Mouse (Mus musculus) small intestine, adult 2 months (tissue): ENCODE data around the gene Ppp1r10.

Experiments
- CTCF ChIP-seq: fragments of 200-500 bp; IDR thresholded peaks from 2 replicates; pipeline ENCODE4 v1.5.1; 2012; ENCODE audit warnings: low read depth, mild to moderate bottlenecking, control low read depth, inconsistent platforms, low read length, moderate library complexity, mixed read lengths; ENCODE audit not compliant: insufficient replicate concordance, insufficient read length; ENCODE audit errors: extremely low read depth
- POLR2A ChIP-seq: fragments of 200-500 bp; IDR thresholded peaks from 2 replicates; pipeline ENCODE4 v1.6.1; 2012; ENCODE audit warnings: low read depth, mild to moderate bottlenecking, control low read depth, inconsistent platforms, low read length, moderate library complexity

GRCm38 (mm10) chr17:35909919-35910369 is 6.3 kb upstream of the Ppp1r10 start, which contains the start of gene Atat1:
- TF ChIP-seq POLR2A (no peak; the same call in 1 of the 2 replicates), CTCF (no peak)
